ENCODE assay signal across 9 mouse cellular contexts in genomic region chr11:53794671-53795557, GRCm38 (mm10). TPM values are rescaled to one million over a fixed set of nuclear protein-coding genes. Genes with fewer than 3 reads are reported as not detected.
DNase-seq lines count a peak whose midpoint lies in the region; ATAC-seq lines count a peak whose summit lies in the region.
"Had no signal": no experiment of that assay in that cellular context is flagged by ENCODE, and none has a peak within 500 bp of the region (broad histone marks: within the 10 kb centered on the region; RNA-seq: fewer than 3 reads in every experiment).

No protein-coding gene starts in this region.

- no peaks in the 10 kb centered on the region for H3K36me3 ChIP-seq in embryonic facial prominence, embryonic 11.5 days (replicated peaks; ENCODE audit: control insufficient read depth, insufficient read depth, low read depth, low read length)
- no peaks in the 10 kb centered on the region for H3K36me3 ChIP-seq in lung, embryonic 16.5 days (ENCODE audit: control insufficient read depth, insufficient read depth, low read length)
- H3K36me3 ChIP-seq in stomach, embryonic 14.5 days (ENCODE audit: control insufficient read depth, insufficient read depth, low read length), result no peaks in the 10 kb centered on the region
- H3K36me3 ChIP-seq in forebrain, embryonic 11.5 days (ENCODE audit: control insufficient read depth, insufficient read depth, low read length), result no peaks in the 10 kb centered on the region
- H3K36me3 ChIP-seq: embryonic facial prominence, embryonic 13.5 days had no signal

- no peaks in the 10 kb centered on the region; the same call in 1 of the 2 replicates for H3K4me1 ChIP-seq in embryonic facial prominence, embryonic 11.5 days (ENCODE audit: control insufficient read depth, insufficient read depth, low read length)
- peaks cover 42% of the 10 kb centered on the region for H3K4me1 ChIP-seq in lung, embryonic 16.5 days (replicated peaks; ENCODE audit: control insufficient read depth, insufficient read depth, low read length)
- peaks cover 33% of the 10 kb centered on the region for H3K4me1 ChIP-seq in stomach, embryonic 14.5 days (ENCODE audit: control insufficient read depth, insufficient read depth, low read length)
- H3K4me1 ChIP-seq in forebrain, embryonic 11.5 days (replicated peaks; ENCODE audit: control insufficient read depth, insufficient read depth, low read length), result no peaks in the 10 kb centered on the region

- DNase-seq in urinary bladder, postnatal 25 days (ENCODE audit: low spot score), result peak; percentile 17
- DNase-seq in urinary bladder, adult 2 months (ENCODE audit: low spot score), result no peak
- DNase-seq in embryonic facial prominence, embryonic 11.5 days (ENCODE audit: low spot score), result no peak
- DNase-seq in kidney, adult 18-20 months, result peak; percentile 50
- DNase-seq in forebrain, embryonic 11.5 days (ENCODE audit: low spot score), result no peak
- no peak for DNase-seq in layer of hippocampus, adult 9-10 months (ENCODE audit: low spot score)

- no peaks in the 10 kb centered on the region for H3K9me3 ChIP-seq in embryonic facial prominence, embryonic 11.5 days (replicated peaks; ENCODE audit: control insufficient read depth, low read length)
- no peaks in the 10 kb centered on the region; the same call in 1 of the 2 replicates for H3K9me3 ChIP-seq in lung, embryonic 16.5 days (ENCODE audit: control insufficient read depth, low read length)
- H3K9me3 ChIP-seq in stomach, embryonic 14.5 days (ENCODE audit: control insufficient read depth, low read depth, low read length), result peaks cover 2% of the 10 kb centered on the region; the same call in 1 of the 2 replicates
- H3K9me3 ChIP-seq in forebrain, embryonic 11.5 days (ENCODE audit: control insufficient read depth, low read length), result no peaks in the 10 kb centered on the region
- H3K9me3 ChIP-seq: embryonic facial prominence, embryonic 13.5 days had no signal

- H3K4me2 ChIP-seq in embryonic facial prominence, embryonic 11.5 days (ENCODE audit: low read depth, low read length), result no peak overlapping the region
- H3K4me2 ChIP-seq in lung, embryonic 16.5 days (ENCODE audit: low read depth, low read length), result peak overlapping the region; percentile 35
- no peak overlapping the region; the same call in 1 of the 2 replicates for H3K4me2 ChIP-seq in stomach, embryonic 14.5 days (replicated peaks; ENCODE audit: low read depth, low read length)
- no peak overlapping the region for H3K4me2 ChIP-seq in forebrain, embryonic 11.5 days (ENCODE audit: low read depth, low read length, severe bottlenecking)
- H3K4me2 ChIP-seq: embryonic facial prominence, embryonic 13.5 days had no signal

- H3K27ac ChIP-seq in embryonic facial prominence, embryonic 11.5 days (replicated peaks; ENCODE audit: low read depth, low read length), result no peak overlapping the region; the same call in 1 of the 2 replicates
- H3K27ac ChIP-seq in lung, embryonic 16.5 days (ENCODE audit: low read length), result peak overlapping the region; percentile 75
- H3K27ac ChIP-seq in stomach, embryonic 14.5 days (ENCODE audit: low read length), result peak overlapping the region; percentile 81; the same call in 1 of the 2 replicates
- no peak overlapping the region for H3K27ac ChIP-seq in forebrain, embryonic 11.5 days (ENCODE audit: low read depth, low read length)
- H3K27ac ChIP-seq: embryonic facial prominence, embryonic 13.5 days had no signal

- ATAC-seq in embryonic facial prominence, embryonic 11.5 days (replicated peaks; ENCODE audit: insufficient number of reproducible peaks, low FRiP score, low TSS enrichment, low read depth), result 0 out of 2 replicates have a peak, but pooled peaks have one; percentile 17
- peak; percentile 59 for ATAC-seq in lung, embryonic 16.5 days (ENCODE audit: low read depth)
- peak; percentile 43; the same call in 1 of the 2 replicates for ATAC-seq in stomach, embryonic 14.5 days (ENCODE audit: insufficient number of reproducible peaks, insufficient read depth, low FRiP score, low read depth)
- no peak for ATAC-seq in forebrain, embryonic 11.5 days (replicated peaks; ENCODE audit: low FRiP score)

- H3K9ac ChIP-seq in embryonic facial prominence, embryonic 11.5 days (replicated peaks; ENCODE audit: low read length), result peak overlapping the region; percentile 9; the same call in 1 of the 2 replicates
- peak overlapping the region; percentile 43 for H3K9ac ChIP-seq in lung, embryonic 16.5 days (ENCODE audit: low read length)
- no peak overlapping the region for H3K9ac ChIP-seq in stomach, embryonic 14.5 days (replicated peaks; ENCODE audit: low read depth, low read length)
- no peak overlapping the region for H3K9ac ChIP-seq in forebrain, embryonic 11.5 days (ENCODE audit: low read length)
- H3K9ac ChIP-seq: embryonic facial prominence, embryonic 13.5 days had no signal

- no peak overlapping the region for H3K4me3 ChIP-seq in embryonic facial prominence, embryonic 11.5 days (ENCODE audit: low read depth, low read length)
- no peak overlapping the region for H3K4me3 ChIP-seq in lung, embryonic 16.5 days (ENCODE audit: low read length)
- H3K4me3 ChIP-seq in stomach, embryonic 14.5 days (ENCODE audit: low read depth, low read length), result no peak overlapping the region
- no peak overlapping the region for H3K4me3 ChIP-seq in forebrain, embryonic 11.5 days (ENCODE audit: low read depth, low read length)
- H3K4me3 ChIP-seq: embryonic facial prominence, embryonic 13.5 days had no signal

- H3K27me3 ChIP-seq in embryonic facial prominence, embryonic 11.5 days (ENCODE audit: control insufficient read depth, insufficient read depth, low read length), result no peaks in the 10 kb centered on the region
- no peaks in the 10 kb centered on the region for H3K27me3 ChIP-seq in lung, embryonic 16.5 days (ENCODE audit: control insufficient read depth, insufficient read depth, low read depth, low read length)
- no peaks in the 10 kb centered on the region for H3K27me3 ChIP-seq in stomach, embryonic 14.5 days (ENCODE audit: control insufficient read depth, insufficient read depth, low read length)
- no peaks in the 10 kb centered on the region for H3K27me3 ChIP-seq in forebrain, embryonic 11.5 days (ENCODE audit: control insufficient read depth, insufficient read depth, low read length)
- H3K27me3 ChIP-seq: embryonic facial prominence, embryonic 13.5 days had no signal

- WGBS in embryonic facial prominence, embryonic 11.5 days, result 67% methylated on average over 25 of the region's 25 CpGs
- WGBS in lung, embryonic 16.5 days, result 24% methylated on average over 25 of the region's 25 CpGs
- WGBS in stomach, embryonic 14.5 days, result 32% methylated on average over 25 of the region's 25 CpGs
- WGBS in forebrain, embryonic 11.5 days, result 81% methylated on average over 25 of the region's 25 CpGs

RNA-seq across cellular contexts. Expression of gene Gm17334, which starts 21.9 kb away (rescaled TPM):
- 1.8 and 2.3 TPM in 2 replicates for polyA plus RNA-seq in urinary bladder, adult 2 months (2012; rRNA removed)
- polyA plus RNA-seq in embryonic facial prominence, embryonic 11.5 days (2014; fragmentation: Nextera tagmentation; extraction: Ambion mirVana), result not detected in 2 replicates
- 0.24 and 0.39 TPM in 2 replicates for polyA plus RNA-seq in lung, embryonic 16.5 days (2015; fragmentation: Nextera tagmentation; extraction: Ambion mirVana)
- polyA plus RNA-seq in stomach, embryonic 14.5 days (2014; fragmentation: Nextera tagmentation; extraction: Ambion mirVana), result 0.46 TPM in 1 of 2 replicates, not detected in the other
- polyA plus RNA-seq in forebrain, embryonic 11.5 days (2014; fragmentation: Nextera tagmentation; extraction: Ambion mirVana), result not detected in 2 replicates
- polyA plus RNA-seq: embryonic facial prominence, embryonic 13.5 days had no signal

RNA-seq across cellular contexts. Expression of gene Irf1, which starts 25.1 kb away (rescaled TPM):
- 71.6 and 89.5 TPM in 2 replicates for polyA plus RNA-seq in urinary bladder, adult 2 months (2012; rRNA removed)
- polyA plus RNA-seq in embryonic facial prominence, embryonic 11.5 days (2014; fragmentation: Nextera tagmentation; extraction: Ambion mirVana), result 7.0 and 7.7 TPM in 2 replicates
- 29.7 and 33.9 TPM in 2 replicates for polyA plus RNA-seq in lung, embryonic 16.5 days (2015; fragmentation: Nextera tagmentation; extraction: Ambion mirVana)
- 19.3 and 21.6 TPM in 2 replicates for polyA plus RNA-seq in stomach, embryonic 14.5 days (2014; fragmentation: Nextera tagmentation; extraction: Ambion mirVana)
- 4.0 and 4.3 TPM in 2 replicates for polyA plus RNA-seq in forebrain, embryonic 11.5 days (2014; fragmentation: Nextera tagmentation; extraction: Ambion mirVana)

Comparison
In these comparisons a context has a peak if more than half of its experiments do, and no peak if none do; other contexts are left out.
1. DNase-seq: peak in urinary bladder, postnatal 25 days (single experiment) and kidney, adult 18-20 months (single experiment); none in urinary bladder, adult 2 months (single experiment), embryonic facial prominence, embryonic 11.5 days (single experiment), forebrain, embryonic 11.5 days (single experiment) and layer of hippocampus, adult 9-10 months (single experiment).
2. H3K27ac ChIP-seq: peak in lung, embryonic 16.5 days (single experiment) and stomach, embryonic 14.5 days (single experiment); none in embryonic facial prominence, embryonic 11.5 days (single experiment) and forebrain, embryonic 11.5 days (single experiment).
3. H3K9ac ChIP-seq: peak in embryonic facial prominence, embryonic 11.5 days (single experiment) and lung, embryonic 16.5 days (single experiment); none in stomach, embryonic 14.5 days (single experiment) and forebrain, embryonic 11.5 days (single experiment).